Mouse (Mus musculus): ENCODE data around the gene Fzd9. TPM values are rescaled to one million over a fixed set of nuclear protein-coding genes. Genes with fewer than 3 reads are reported as not detected.
"Not testable (repeated sequence)": the region's sequence is repeated elsewhere in the genome, so short reads cannot be mapped to it uniquely, and the experiment has no call there.

Fzd9 gene
- polyA plus RNA-seq, 1 experiment from 2014 or later = 13.2 TPM

- H3K9me3 ChIP-seq = no peaks in the 10 kb centered on the region
- H3K27me3 ChIP-seq = peaks cover 29% of the 10 kb centered on the region
- no peak for ATAC-seq (ENCODE audit: insufficient number of reproducible peaks, insufficient read depth, low FRiP score, low TSS enrichment)
- H3K27ac ChIP-seq = peak overlapping the region; percentile 3; the same call in 1 of the 2 replicates
- no peak overlapping the region for H3K9ac ChIP-seq
- peaks cover 6% of the 10 kb centered on the region for H3K4me1 ChIP-seq
- H3K4me3 ChIP-seq = no peak overlapping the region
- peaks cover 57% of the 10 kb centered on the region for H3K36me3 ChIP-seq
- 73% methylated on average over 4 of the region's 4 CpGs for WGBS
- no peak overlapping the region for H3K4me2 ChIP-seq (replicated peaks)
These were observed 4.5 kb downstream of the Fzd9 start for GRCm38 (mm10) chr5:135246531-135246930.

DNA sequence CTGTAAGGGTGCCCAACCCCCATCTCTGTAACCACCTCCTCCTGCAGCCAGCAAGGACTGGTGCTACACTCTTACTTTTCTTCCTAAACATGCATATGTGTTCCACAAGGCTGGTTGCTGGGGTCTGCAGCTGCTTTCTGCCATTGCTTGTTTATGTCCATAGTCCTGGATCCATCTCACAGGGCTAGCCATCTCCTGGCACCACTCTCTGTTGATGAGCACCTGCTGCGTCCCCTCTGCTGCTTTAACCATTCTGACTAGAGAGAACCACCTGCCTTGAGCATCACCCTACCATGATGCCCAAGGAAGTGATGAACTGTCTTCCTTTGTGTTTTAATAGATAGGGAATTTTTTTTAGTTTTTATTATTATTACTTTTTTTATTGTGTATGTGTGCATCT lies 7.9 kb downstream of the Fzd9 start:
- 100% methylated on average over 1 of the region's 1 CpGs for WGBS
- H3K4me2 ChIP-seq (replicated peaks) = no peak overlapping the region
- no peaks in the 10 kb centered on the region for H3K27me3 ChIP-seq
- ATAC-seq (ENCODE audit: insufficient number of reproducible peaks, insufficient read depth, low FRiP score, low TSS enrichment) = no peak
- H3K4me1 ChIP-seq = no peaks in the 10 kb centered on the region
- H3K9ac ChIP-seq = no peak overlapping the region
- H3K27ac ChIP-seq = no peak overlapping the region
- peaks cover 91% of the 10 kb centered on the region for H3K36me3 ChIP-seq
- H3K4me3 ChIP-seq = no peak overlapping the region
- H3K9me3 ChIP-seq = no peaks in the 10 kb centered on the region

GRCm38 (mm10) chr5:135242608-135243007 lies 8.4 kb downstream of the Fzd9 start:
- peaks cover 96% of the 10 kb centered on the region for H3K36me3 ChIP-seq
- no peak overlapping the region for H3K27ac ChIP-seq
- WGBS = 89% methylated on average over 3 of the region's 3 CpGs
- H3K27me3 ChIP-seq = no peaks in the 10 kb centered on the region
- H3K4me1 ChIP-seq = no peaks in the 10 kb centered on the region
- H3K9me3 ChIP-seq = no peaks in the 10 kb centered on the region
- H3K9ac ChIP-seq = no peak overlapping the region
- H3K4me2 ChIP-seq (replicated peaks) = no peak overlapping the region
- ATAC-seq (ENCODE audit: insufficient number of reproducible peaks, insufficient read depth, low FRiP score, low TSS enrichment) = no peak
- H3K4me3 ChIP-seq = no peak overlapping the region

- Histone ChIP-seq H3K4me2 (replicated peaks) (no peak overlapping the region), H3K27ac (no peak overlapping the region), H3K4me3 (no peak overlapping the region), H3K4me1 (no peaks in the 10 kb centered on the region), H3K9me3 (no peaks in the 10 kb centered on the region), H3K9ac (no peak overlapping the region), H3K27me3 (no peaks in the 10 kb centered on the region), H3K36me3 (peaks cover 98% of the 10 kb centered on the region)
- 74% methylated on average over 12 of the region's 12 CpGs for WGBS
- ATAC-seq (ENCODE audit: insufficient number of reproducible peaks, insufficient read depth, low FRiP score, low TSS enrichment) = no peak
These were observed 8.9 kb downstream of the Fzd9 start for GRCm38 (mm10) chr5:135242136-135242535.

GRCm38 (mm10) chr5:135241474-135241873 lies 9.6 kb downstream of the Fzd9 start:
- no peak overlapping the region for H3K9ac ChIP-seq
- peaks cover 99% of the 10 kb centered on the region for H3K36me3 ChIP-seq
- no peak overlapping the region for H3K27ac ChIP-seq
- no peak overlapping the region for H3K4me3 ChIP-seq
- 74% methylated on average over 1 of the region's 1 CpGs for WGBS
- H3K9me3 ChIP-seq = no peaks in the 10 kb centered on the region
- H3K4me1 ChIP-seq = no peaks in the 10 kb centered on the region
- H3K4me2 ChIP-seq (replicated peaks) = no peak overlapping the region
- ATAC-seq (ENCODE audit: insufficient number of reproducible peaks, insufficient read depth, low FRiP score, low TSS enrichment) = no peak
- H3K27me3 ChIP-seq = no peaks in the 10 kb centered on the region

DNA sequence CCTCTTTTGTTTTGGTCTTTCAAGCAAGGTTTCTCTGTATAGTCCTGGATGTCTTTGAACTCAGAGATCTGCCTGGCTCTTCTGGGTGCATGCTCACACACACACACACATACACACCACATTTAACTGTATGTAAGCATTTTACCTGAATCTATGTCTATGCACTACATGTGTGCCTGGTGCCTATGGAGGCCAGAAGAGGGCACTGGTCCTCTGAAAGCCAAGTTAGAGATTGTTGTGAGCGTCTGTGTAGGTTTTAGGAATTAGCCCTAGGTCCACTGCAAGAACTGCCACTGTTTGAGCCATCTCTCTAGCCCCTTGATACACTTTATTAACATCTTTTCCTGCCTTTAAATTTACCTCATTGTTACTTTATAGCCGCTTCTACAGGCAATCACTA lies 12.2 kb downstream of the Fzd9 start:
- H3K4me1 ChIP-seq = no peaks in the 10 kb centered on the region
- no peak overlapping the region for H3K27ac ChIP-seq
- no peak for ATAC-seq (ENCODE audit: insufficient number of reproducible peaks, insufficient read depth, low FRiP score, low TSS enrichment)
- 74% methylated on average over 2 of the region's 2 CpGs for WGBS
- H3K36me3 ChIP-seq = peaks cover 97% of the 10 kb centered on the region
- H3K9me3 ChIP-seq = no peaks in the 10 kb centered on the region
- no peak overlapping the region for H3K4me2 ChIP-seq (replicated peaks)
- no peak overlapping the region for H3K9ac ChIP-seq
- H3K4me3 ChIP-seq = no peak overlapping the region
- H3K27me3 ChIP-seq = no peaks in the 10 kb centered on the region

GRCm38 (mm10) chr5:135236571-135236970 lies 14.5 kb downstream of the Fzd9 start:
- H3K9ac ChIP-seq = no peak overlapping the region
- no peaks in the 10 kb centered on the region for H3K27me3 ChIP-seq
- no peaks in the 10 kb centered on the region for H3K4me1 ChIP-seq
- ATAC-seq (ENCODE audit: insufficient number of reproducible peaks, insufficient read depth, low FRiP score, low TSS enrichment) = no peak
- no peaks in the 10 kb centered on the region for H3K9me3 ChIP-seq
- no peak overlapping the region for H3K4me2 ChIP-seq (replicated peaks)
- H3K4me3 ChIP-seq = no peak overlapping the region
- peaks cover 98% of the 10 kb centered on the region for H3K36me3 ChIP-seq
- H3K27ac ChIP-seq = no peak overlapping the region
- WGBS = 42% methylated on average over 2 of the region's 2 CpGs

DNA sequence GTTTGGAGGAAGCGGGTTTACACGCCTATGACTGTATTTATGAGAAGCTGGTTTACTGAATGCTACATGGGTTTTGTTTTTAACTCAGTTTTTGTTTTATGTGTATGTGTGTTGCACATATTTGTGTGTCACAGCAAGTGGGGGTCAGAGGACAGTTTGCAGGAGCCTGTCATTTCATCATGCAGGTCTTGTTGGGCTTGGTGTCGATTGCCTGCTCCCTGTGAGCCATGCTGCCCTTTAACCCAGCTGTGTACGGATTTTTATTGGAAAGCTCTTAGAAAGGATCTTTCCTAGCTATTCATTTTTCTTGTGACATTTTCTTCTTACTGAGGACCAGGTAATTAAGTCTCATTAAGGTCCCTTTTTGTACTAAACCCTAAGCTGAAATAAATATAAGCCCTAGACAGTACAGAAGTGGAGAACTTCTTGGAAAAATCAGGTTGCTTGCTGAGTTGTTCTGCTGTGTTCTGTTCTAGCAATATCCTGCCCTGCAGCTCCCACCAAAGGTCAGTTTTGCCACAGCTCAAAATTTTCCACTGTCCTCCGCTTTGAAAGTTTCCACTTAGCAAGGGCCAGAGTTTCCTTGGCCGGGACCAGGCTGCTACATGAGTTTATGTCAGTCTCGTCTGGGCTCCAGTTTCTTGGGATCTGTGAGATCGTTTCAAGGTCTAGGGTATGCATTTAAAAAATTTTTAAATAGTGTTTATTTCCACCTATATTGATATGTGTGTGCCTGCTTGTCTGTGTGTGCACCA lies 17.7 kb downstream of the Fzd9 start:
- H3K36me3 ChIP-seq = peaks cover 93% of the 10 kb centered on the region
- H3K27ac ChIP-seq = no peak overlapping the region
- H3K27me3 ChIP-seq = no peaks in the 10 kb centered on the region
- 90% methylated on average over 8 of the region's 8 CpGs for WGBS
- H3K9ac ChIP-seq = no peak overlapping the region
- ATAC-seq (ENCODE audit: insufficient number of reproducible peaks, insufficient read depth, low FRiP score, low TSS enrichment) = no peak
- no peaks in the 10 kb centered on the region for H3K9me3 ChIP-seq
- no peaks in the 10 kb centered on the region for H3K4me1 ChIP-seq
- no peak overlapping the region for H3K4me3 ChIP-seq
- no peak overlapping the region for H3K4me2 ChIP-seq (replicated peaks)

- no peaks in the 10 kb centered on the region for H3K9me3 ChIP-seq
- H3K4me3 ChIP-seq = no peak overlapping the region
- H3K4me1 ChIP-seq = no peaks in the 10 kb centered on the region
- no peak overlapping the region for H3K27ac ChIP-seq
- no peak overlapping the region for H3K4me2 ChIP-seq (replicated peaks)
- 88% methylated on average over 4 of the region's 4 CpGs for WGBS
- H3K9ac ChIP-seq = no peak overlapping the region
- ATAC-seq (ENCODE audit: insufficient number of reproducible peaks, insufficient read depth, low FRiP score, low TSS enrichment) = no peak
- H3K27me3 ChIP-seq = no peaks in the 10 kb centered on the region
- peaks cover 88% of the 10 kb centered on the region for H3K36me3 ChIP-seq
These were observed 20.8 kb downstream of the Fzd9 start for GRCm38 (mm10) chr5:135230186-135230585.

- not testable (repeated sequence) for H3K27me3 ChIP-seq; ATAC-seq (ENCODE audit: insufficient number of reproducible peaks, insufficient read depth, low FRiP score, low TSS enrichment); H3K9me3 ChIP-seq; H3K4me3 ChIP-seq; H3K4me1 ChIP-seq; H3K9ac ChIP-seq; H3K27ac ChIP-seq; H3K4me2 ChIP-seq (replicated peaks)
- peaks cover 86% of the 10 kb centered on the region for H3K36me3 ChIP-seq
- WGBS = 96% methylated on average over 4 of the region's 4 CpGs
These were observed 25.2 kb downstream of the Fzd9 start for GRCm38 (mm10) chr5:135225879-135226278.

DNA sequence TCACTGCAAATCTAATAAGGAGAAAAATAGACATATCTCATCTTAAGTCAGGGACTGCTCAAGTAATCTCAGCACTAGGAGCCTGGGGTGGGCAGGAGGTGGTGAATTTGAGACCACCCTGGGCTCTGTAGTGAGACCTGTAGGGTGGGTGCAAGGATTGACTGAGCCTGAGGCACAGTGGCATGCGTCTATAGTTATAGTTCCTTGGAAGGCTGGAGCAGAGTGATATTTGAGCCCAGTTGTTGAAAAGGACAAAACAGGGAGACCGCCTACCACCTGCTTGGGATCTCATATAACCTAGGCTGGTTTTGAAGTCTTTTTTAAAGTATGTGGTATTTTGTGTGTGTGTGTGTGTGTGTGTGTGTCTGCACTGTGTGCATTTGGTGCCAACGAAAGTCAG lies 26.9 kb downstream of the Fzd9 start:
- Histone ChIP-seq H3K9me3 (no peaks in the 10 kb centered on the region), H3K9ac (no peak overlapping the region), H3K36me3 (peaks cover 84% of the 10 kb centered on the region), H3K27me3 (no peaks in the 10 kb centered on the region), H3K4me1 (no peaks in the 10 kb centered on the region), H3K4me2 (replicated peaks) (no peak overlapping the region), H3K4me3 (no peak overlapping the region), H3K27ac (no peak overlapping the region)
- no peak for ATAC-seq (ENCODE audit: insufficient number of reproducible peaks, insufficient read depth, low FRiP score, low TSS enrichment)
- 85% methylated on average over 3 of the region's 3 CpGs for WGBS

GRCm38 (mm10) chr5:135222066-135222465 lies 29.0 kb downstream of the Fzd9 start:
- H3K4me2 ChIP-seq (replicated peaks) = no peak overlapping the region
- H3K4me3 ChIP-seq = no peak overlapping the region
- peaks cover 85% of the 10 kb centered on the region for H3K36me3 ChIP-seq
- ATAC-seq (ENCODE audit: insufficient number of reproducible peaks, insufficient read depth, low FRiP score, low TSS enrichment) = no peak
- H3K9ac ChIP-seq = no peak overlapping the region
- H3K9me3 ChIP-seq = no peaks in the 10 kb centered on the region
- H3K27ac ChIP-seq = no peak overlapping the region
- 92% methylated on average over 7 of the region's 7 CpGs for WGBS
- H3K4me1 ChIP-seq = no peaks in the 10 kb centered on the region
- H3K27me3 ChIP-seq = no peaks in the 10 kb centered on the region

Measured in embryonic facial prominence, embryonic 12.5 days (tissue).